Mouse (Mus musculus): ENCODE data around the gene Zbtb20. TPM values are rescaled to one million over a fixed set of nuclear protein-coding genes. Genes with fewer than 3 reads are reported as not detected.

The Zbtb20 gene
- polyA plus RNA-seq, 1 experiment from 2014 or later: 24.5 TPM

- WGBS: 34% methylated on average over 3 of the region's 3 CpGs
- Histone ChIP-seq H3K9me3 (replicated peaks) (no peaks in the 10 kb centered on the region), H3K36me3 (no peaks in the 10 kb centered on the region)
These were observed 664.4 kb downstream of the Zbtb20 start for GRCm38 (mm10) chr16:43540108-43540507.

GRCm38 (mm10) chr16:43540546-43541167 lies 665.0 kb downstream of the Zbtb20 start:
- H3K4me1 ChIP-seq: no peaks in the 10 kb centered on the region
- 92% methylated on average over 10 of the region's 10 CpGs for WGBS
- no peak overlapping the region for H3K27ac ChIP-seq (replicated peaks)

More at GRCm38 (mm10) chr16:43540108-43540507, 664.4 kb downstream of the Zbtb20 start:
- Histone ChIP-seq H3K4me1 (no peaks in the 10 kb centered on the region), H3K27ac (replicated peaks) (no peak overlapping the region), H3K4me3 (no peak overlapping the region), H3K27me3 (ENCODE audit: low read depth, poor library complexity, severe bottlenecking) (no peaks in the 10 kb centered on the region)
- no peak for DNase-seq (ENCODE audit: low spot score)

DNA sequence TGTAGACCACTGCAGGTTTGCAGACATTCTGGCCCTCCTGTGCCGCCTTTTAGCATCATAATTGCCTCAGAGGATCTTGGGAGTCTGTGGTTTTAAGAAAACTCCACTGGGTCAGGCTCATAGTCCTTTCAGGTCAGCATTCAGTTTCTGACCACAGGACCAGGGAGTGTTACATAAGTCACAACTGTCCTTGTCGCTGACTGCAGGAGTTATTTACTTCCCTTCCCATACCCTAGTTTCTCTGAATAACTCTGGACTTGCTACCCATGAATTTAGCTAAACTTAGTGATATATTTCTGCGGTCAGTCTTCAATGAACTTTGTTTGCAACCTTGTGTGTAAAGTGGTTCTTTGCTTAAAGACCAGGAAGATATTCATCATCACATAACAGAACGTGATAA lies 669.6 kb downstream of the Zbtb20 start:
- Histone ChIP-seq H3K4me1 (peaks cover 42% of the 10 kb centered on the region), H3K27me3 (ENCODE audit: low read depth, poor library complexity, severe bottlenecking) (no peaks in the 10 kb centered on the region), H3K27ac (replicated peaks) (no peak overlapping the region), H3K9me3 (replicated peaks) (no peaks in the 10 kb centered on the region), H3K36me3 (no peaks in the 10 kb centered on the region), H3K4me3 (no peak overlapping the region)
- WGBS: 97% methylated on average over 4 of the region's 4 CpGs
- no peak for DNase-seq (ENCODE audit: low spot score)

More at GRCm38 (mm10) chr16:43540546-43541167, 665.0 kb downstream of the Zbtb20 start:
- Histone ChIP-seq H3K36me3 (no peaks in the 10 kb centered on the region), H3K9me3 (replicated peaks) (no peaks in the 10 kb centered on the region), H3K27me3 (ENCODE audit: low read depth, poor library complexity, severe bottlenecking) (no peaks in the 10 kb centered on the region), H3K4me3 (no peak overlapping the region)
- no peak for DNase-seq (ENCODE audit: low spot score)

GRCm38 (mm10) chr16:43547323-43548180 lies 671.9 kb downstream of the Zbtb20 start:
- Histone ChIP-seq H3K36me3 (no peaks in the 10 kb centered on the region), H3K4me1 (peaks cover 42% of the 10 kb centered on the region), H3K9me3 (replicated peaks) (no peaks in the 10 kb centered on the region), H3K4me3 (no peak overlapping the region), H3K27ac (replicated peaks) (peak overlapping the region; percentile 67), H3K27me3 (ENCODE audit: low read depth, poor library complexity, severe bottlenecking) (no peaks in the 10 kb centered on the region)
- 69% methylated on average over 19 of the region's 19 CpGs for WGBS
- no peak for DNase-seq (ENCODE audit: low spot score)

DNA sequence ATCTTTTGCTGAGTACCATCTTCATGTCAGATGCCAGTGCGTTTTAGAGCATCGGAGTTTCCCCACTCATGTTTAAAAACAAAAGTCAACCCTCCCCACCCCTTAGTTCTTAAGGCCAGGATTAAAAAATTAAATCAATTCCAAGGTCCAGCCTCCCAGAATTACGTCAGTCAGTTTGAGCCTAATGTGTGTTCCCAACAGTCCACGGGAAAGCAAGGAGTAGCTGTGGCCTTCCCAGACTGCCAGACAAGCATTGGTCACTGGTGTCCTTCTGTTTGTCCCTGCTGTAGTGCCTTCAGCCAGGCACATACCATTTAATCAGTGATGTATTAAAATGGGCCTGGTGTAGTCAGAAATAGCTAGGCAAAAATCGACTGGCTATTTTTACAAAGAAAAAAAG lies 673.1 kb downstream of the Zbtb20 start:
- 82% methylated on average over 5 of the region's 5 CpGs for WGBS
- H3K27ac ChIP-seq (replicated peaks): no peak overlapping the region
- no peaks in the 10 kb centered on the region for H3K9me3 ChIP-seq (replicated peaks)
- H3K4me3 ChIP-seq: no peak overlapping the region
- no peaks in the 10 kb centered on the region for H3K36me3 ChIP-seq
- DNase-seq (ENCODE audit: low spot score): no peak
- H3K4me1 ChIP-seq: peaks cover 42% of the 10 kb centered on the region
- H3K27me3 ChIP-seq (ENCODE audit: low read depth, poor library complexity, severe bottlenecking): no peaks in the 10 kb centered on the region

DNA sequence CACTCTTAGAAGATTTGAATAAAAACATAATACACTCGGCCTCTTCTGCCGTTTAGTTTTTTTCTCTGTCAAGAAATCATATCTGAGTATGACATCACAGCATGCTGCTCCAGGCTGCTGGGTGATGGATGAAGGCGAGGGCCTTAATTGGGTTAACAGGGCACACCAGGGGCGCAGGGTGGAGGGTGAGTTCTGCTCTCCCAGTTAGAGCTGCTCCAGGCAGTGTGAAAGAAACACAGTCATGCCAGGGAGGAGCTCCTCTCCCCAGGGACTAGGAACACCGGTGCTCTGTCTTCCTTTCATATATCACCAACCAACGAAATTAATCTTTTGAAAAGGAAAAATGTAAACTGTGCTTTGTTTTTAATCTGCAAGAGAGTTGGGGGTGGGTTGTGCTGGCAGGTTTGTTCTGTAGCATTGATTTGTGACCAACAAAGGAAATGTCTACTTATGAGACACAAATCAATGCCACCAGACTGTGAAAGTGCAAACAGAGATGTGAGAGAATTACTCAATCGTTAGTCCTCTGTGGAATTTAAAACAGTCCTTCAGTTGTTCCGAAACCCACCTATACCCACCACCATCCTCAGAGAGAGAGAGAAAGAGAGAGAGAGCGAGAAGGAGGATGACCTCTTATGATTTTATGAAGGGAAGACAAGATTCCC lies 673.9 kb downstream of the Zbtb20 start:
- Histone ChIP-seq H3K27me3 (ENCODE audit: low read depth, poor library complexity, severe bottlenecking) (no peaks in the 10 kb centered on the region), H3K4me1 (peaks cover 42% of the 10 kb centered on the region), H3K9me3 (replicated peaks) (no peaks in the 10 kb centered on the region), H3K4me3 (no peak overlapping the region), H3K27ac (replicated peaks) (0 out of 2 replicates have a peak overlapping the region, but pooled peaks have one; percentile 30), H3K36me3 (no peaks in the 10 kb centered on the region)
- no peak for DNase-seq (ENCODE audit: low spot score)
- 74% methylated on average over 9 of the region's 9 CpGs for WGBS

DNA sequence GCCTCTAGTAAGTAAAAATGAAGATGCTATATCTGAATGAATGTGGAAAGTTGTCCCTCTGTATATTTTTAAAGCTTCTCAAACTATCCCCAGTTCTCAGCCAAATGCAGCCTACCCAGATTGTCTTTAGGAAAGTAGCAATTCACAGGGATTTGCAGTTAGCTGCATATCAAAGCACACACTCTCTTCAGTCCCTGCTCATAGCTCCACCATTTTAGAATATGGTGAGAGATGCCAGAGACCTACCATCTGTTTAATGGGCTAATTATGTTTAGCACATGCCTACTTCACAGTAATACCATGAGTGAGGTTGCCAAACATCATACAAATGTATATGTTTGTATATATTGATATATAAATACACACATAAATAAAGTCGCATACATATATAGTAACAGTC lies 676.8 kb downstream of the Zbtb20 start:
- WGBS: 97% methylated on average over 1 of the region's 1 CpGs
- Histone ChIP-seq H3K4me1 (peaks cover 25% of the 10 kb centered on the region), H3K36me3 (no peaks in the 10 kb centered on the region), H3K27me3 (ENCODE audit: low read depth, poor library complexity, severe bottlenecking) (no peaks in the 10 kb centered on the region), H3K27ac (replicated peaks) (no peak overlapping the region), H3K4me3 (no peak overlapping the region), H3K9me3 (replicated peaks) (no peaks in the 10 kb centered on the region)
- no peak for DNase-seq (ENCODE audit: low spot score)

DNA sequence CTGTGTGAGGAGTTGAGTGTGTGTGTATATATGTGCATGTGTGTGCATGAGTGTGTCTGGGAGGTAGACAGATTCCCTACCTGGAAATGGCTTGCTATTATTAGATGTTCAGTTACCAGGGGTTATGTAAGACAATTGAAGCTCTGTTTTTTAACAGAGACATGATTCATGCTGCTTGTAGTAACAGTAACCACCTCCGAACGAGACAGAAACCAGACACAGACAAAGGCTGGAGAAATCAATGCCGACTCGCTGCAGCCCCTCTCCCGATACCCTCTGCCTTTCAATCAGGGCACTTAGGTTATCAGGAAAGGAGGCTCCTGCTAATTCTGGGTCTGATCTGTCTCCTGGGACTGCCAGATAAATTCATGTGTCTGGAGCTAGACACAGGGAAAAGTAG lies 681.7 kb downstream of the Zbtb20 start:
- Histone ChIP-seq H3K9me3 (replicated peaks) (no peaks in the 10 kb centered on the region), H3K4me3 (no peak overlapping the region), H3K36me3 (no peaks in the 10 kb centered on the region), H3K27me3 (ENCODE audit: low read depth, poor library complexity, severe bottlenecking) (no peaks in the 10 kb centered on the region), H3K4me1 (no peaks in the 10 kb centered on the region), H3K27ac (replicated peaks) (0 out of 2 replicates have a peak overlapping the region, but pooled peaks have one; percentile 17)
- DNase-seq (ENCODE audit: low spot score): no peak
- WGBS: 82% methylated on average over 5 of the region's 5 CpGs

- Histone ChIP-seq H3K27ac (replicated peaks) (no peak overlapping the region), H3K36me3 (no peaks in the 10 kb centered on the region), H3K9me3 (replicated peaks) (no peaks in the 10 kb centered on the region), H3K4me1 (no peaks in the 10 kb centered on the region), H3K4me3 (no peak overlapping the region), H3K27me3 (ENCODE audit: low read depth, poor library complexity, severe bottlenecking) (no peaks in the 10 kb centered on the region)
- 97% methylated on average over 2 of the region's 2 CpGs for WGBS
- no peak for DNase-seq (ENCODE audit: low spot score)
These were observed 685.6 kb downstream of the Zbtb20 start for GRCm38 (mm10) chr16:43561330-43561729.

DNA sequence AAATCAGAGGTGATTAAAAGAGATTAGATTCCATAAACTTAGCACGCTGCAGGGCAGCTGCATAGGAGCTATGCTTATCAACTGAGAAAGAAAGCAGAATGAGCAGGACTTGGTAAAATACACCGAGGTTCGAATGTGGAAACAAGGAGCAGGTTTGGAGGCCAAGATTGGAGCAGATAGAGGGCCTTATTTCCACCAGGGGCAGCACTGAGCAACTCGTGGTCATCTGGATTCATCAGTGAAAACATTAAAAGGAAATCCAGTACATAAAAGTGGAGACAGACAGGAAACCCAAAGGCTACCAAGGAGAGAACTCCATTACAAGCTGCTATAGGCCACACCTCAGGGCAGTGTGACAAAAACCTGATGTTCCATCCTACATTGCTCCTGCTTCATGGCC lies 686.3 kb downstream of the Zbtb20 start:
- H3K27me3 ChIP-seq (ENCODE audit: low read depth, poor library complexity, severe bottlenecking): no peaks in the 10 kb centered on the region

GRCm38 (mm10) chr16:43565872-43566271 lies 690.2 kb downstream of the Zbtb20 start:
- Histone ChIP-seq H3K9me3 (replicated peaks) (no peaks in the 10 kb centered on the region), H3K4me1 (no peaks in the 10 kb centered on the region), H3K27me3 (ENCODE audit: low read depth, poor library complexity, severe bottlenecking) (no peaks in the 10 kb centered on the region), H3K4me3 (no peak overlapping the region), H3K27ac (replicated peaks) (no peak overlapping the region), H3K36me3 (peaks cover 7% of the 10 kb centered on the region; the same call in 1 of the 2 replicates)
- WGBS: 81% methylated on average over 4 of the region's 4 CpGs
- no peak for DNase-seq (ENCODE audit: low spot score)

More for the DNA sequence above, 686.3 kb downstream of the Zbtb20 start:
- no peak for DNase-seq (ENCODE audit: low spot score)
- H3K9me3 ChIP-seq (replicated peaks): no peaks in the 10 kb centered on the region
- H3K27ac ChIP-seq (replicated peaks): no peak overlapping the region
- no peaks in the 10 kb centered on the region for H3K4me1 ChIP-seq
- H3K4me3 ChIP-seq: no peak overlapping the region
- WGBS: 90% methylated on average over 4 of the region's 4 CpGs
- no peaks in the 10 kb centered on the region for H3K36me3 ChIP-seq

GRCm38 (mm10) chr16:43566511-43566910 lies 690.8 kb downstream of the Zbtb20 start:
- Histone ChIP-seq H3K27me3 (ENCODE audit: low read depth, poor library complexity, severe bottlenecking) (no peaks in the 10 kb centered on the region), H3K4me1 (no peaks in the 10 kb centered on the region), H3K36me3 (peaks cover 13% of the 10 kb centered on the region; the same call in 1 of the 2 replicates), H3K4me3 (no peak overlapping the region), H3K9me3 (replicated peaks) (no peaks in the 10 kb centered on the region), H3K27ac (replicated peaks) (no peak overlapping the region)
- 69% methylated on average over 1 of the region's 1 CpGs for WGBS
- DNase-seq (ENCODE audit: low spot score): no peak
